Mouse (Mus musculus) CD4-positive, CD25-positive, alpha-beta regulatory T cell, adult 2 months (primary cell): ENCODE data around the gene Ndc1.
A peak's percentile ranks its signal among the peaks of the same experiment; 100 is the strongest.

Source experiments
- DNase-seq: peaks from one replicate; pipeline ENCODE4 v3.0.0-alpha.2; 2012; ENCODE audit warnings: low read depth, low spot score

The Ndc1 gene

DNA sequence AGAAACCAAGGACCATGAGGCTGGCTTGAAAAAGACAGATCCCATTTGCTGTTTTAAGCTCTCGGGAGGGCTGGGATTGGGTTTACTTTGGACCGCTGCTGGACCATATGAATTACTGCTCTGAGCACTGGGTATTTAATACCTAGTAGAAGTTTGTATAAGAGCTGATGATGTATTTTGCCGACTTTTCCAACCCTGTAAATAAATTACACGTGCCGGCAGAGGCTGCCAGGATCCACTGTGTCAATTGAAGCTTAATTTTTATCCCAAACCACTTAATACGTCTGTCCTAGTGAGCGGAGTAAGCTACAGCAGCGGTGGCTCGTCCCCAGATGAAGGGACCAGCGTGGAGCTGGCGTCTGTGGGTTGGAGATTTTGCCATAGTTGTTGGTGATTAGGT, 74.7 kb downstream of the Ndc1 start:
- no peak for DNase-seq

GRCm38 (mm10) chr4:107442891-107443483, 75.4 kb downstream of the Ndc1 start:
- no peak for DNase-seq

GRCm38 (mm10) chr4:107443621-107444020, 76.0 kb downstream of the Ndc1 start:
- DNase-seq, result no peak

DNA sequence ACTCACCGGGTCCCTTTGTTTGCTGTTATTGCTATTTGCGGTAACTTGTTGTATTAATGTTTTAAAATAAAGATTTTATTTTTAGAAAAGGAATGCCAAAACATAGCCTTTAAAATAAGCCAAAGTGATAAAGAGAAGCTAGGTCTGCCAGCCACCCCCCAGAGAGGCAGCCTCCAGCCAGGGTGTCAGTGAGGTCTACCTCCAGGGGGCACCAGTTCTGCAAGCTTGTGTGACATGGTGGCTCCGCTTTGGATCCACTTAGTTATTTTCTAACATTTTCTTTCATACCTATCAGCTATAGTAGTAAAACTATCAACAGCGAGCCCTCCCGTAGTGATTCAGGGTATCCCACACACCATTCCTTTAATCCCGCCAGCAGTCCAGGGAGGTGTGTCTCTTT, 80.9 kb downstream of the Ndc1 start:
- no peak for DNase-seq

DNA sequence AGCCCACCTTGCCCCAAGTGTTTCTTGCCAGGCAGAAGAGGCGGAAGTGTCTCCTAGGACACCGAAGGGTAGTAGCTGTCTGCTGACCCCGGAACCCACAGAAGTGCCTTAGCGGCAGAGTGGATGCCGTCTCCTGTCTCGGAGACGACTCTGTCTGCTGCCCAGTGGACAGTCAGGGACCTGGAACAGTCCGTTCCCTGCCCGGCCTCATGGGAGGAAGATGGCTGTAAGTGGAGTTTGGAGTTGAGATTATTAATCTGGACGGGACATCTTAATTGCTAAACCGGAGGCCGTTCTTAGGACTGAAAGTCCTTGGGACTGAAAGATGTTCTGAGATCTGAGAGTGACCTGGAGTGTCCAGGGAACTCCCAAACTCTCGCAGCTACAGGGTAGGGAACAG, 81.9 kb downstream of the Ndc1 start:
- no peak for DNase-seq

GRCm38 (mm10) chr4:107452266-107453015, 84.9 kb downstream of the Ndc1 start:
- no peak for DNase-seq

GRCm38 (mm10) chr4:107453141-107453984, 85.8 kb downstream of the Ndc1 start:
- DNase-seq, result peak; percentile 74

DNA sequence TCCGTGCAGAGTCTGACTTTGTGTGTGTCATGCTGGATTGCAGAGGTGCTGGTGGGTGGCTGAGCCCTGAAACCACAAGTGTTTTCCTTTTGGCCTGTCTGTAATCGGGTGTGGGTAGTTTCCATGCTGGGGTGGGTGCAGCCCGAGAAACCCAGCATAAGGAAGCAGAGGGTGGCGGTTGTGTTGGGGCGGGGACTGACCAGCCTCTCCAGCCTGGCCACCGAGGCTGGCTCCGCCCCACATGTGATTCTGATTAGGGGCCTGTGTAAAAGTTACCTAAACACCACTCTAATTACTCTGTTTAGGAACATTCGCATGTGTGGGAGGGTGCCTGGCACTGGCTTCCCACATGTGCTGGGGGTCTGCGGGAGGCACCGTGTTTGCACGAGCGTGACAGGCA, 90.0 kb downstream of the Ndc1 start:
- no peak for DNase-seq

DNA sequence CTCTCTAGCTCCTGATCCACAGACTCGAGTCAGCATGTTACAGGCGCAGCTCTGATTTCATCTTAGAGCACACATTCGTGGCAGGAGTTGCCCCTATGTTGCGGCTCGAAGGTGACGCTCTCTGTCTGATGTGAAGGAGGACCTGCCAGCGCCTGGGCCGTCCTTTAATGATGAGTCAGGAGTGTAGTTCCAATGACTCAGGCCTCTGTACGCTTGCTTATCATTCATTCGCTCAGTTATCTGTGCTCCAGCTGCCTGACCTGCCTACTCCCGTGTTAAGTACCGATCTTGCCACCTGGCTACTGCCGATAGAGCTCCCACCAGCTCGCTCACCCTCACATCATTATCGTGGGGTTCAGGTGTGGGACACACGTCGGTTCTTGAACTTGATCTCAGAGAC, 91.3 kb downstream of the Ndc1 start:
- DNase-seq, result no peak

GRCm38 (mm10) chr4:107459461-107459860, 91.9 kb downstream of the Ndc1 start:
- no peak for DNase-seq

- no peak for DNase-seq
Measured at GRCm38 (mm10) chr4:107460468-107460867, 92.9 kb downstream of the Ndc1 start.
